Mouse (Mus musculus): ENCODE data around the gene Brca2. TPM values are rescaled to one million over a fixed set of nuclear protein-coding genes. Genes with fewer than 3 reads are reported as not detected.

Brca2 gene
- polyA plus RNA-seq, 1 experiment from 2014 or later = 21.3 TPM

DNA sequence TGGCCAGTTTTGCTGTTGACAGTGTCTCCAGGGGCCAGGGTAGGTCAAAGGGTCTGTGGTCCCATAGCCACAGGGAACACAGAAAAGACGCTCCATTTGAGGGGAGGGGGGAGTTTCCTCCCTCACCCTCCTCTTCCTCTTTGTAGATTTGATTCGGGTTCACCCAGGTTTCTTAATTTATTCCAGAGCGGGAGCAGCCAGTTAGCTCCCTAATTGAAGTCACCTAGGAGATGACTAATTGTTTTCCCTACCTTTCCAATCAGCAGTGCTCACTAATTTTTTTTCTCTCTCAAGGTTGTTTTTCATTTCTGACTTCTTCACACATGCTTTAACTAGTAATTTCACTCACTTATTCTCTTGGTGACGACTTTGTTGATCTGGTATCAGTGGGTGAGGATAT is 4.4 kb upstream of the Brca2 start, which contains the start of gene Zar1l:
Gene Zar1l, minus strand, starts transcription at position 101 of the 400 bp plus-strand sequence.
- peaks cover 5% of the 10 kb centered on the region for H3K4me1 ChIP-seq (replicated peaks)
- DNase-seq (no peak), ATAC-seq (ENCODE audit: low read depth) (no peak)
- H3K36me3 ChIP-seq = no peaks in the 10 kb centered on the region
- no peak within 1 kb of the TSS for H3K9ac ChIP-seq
- no peak within 1 kb of the TSS for H3K4me3 ChIP-seq (replicated peaks)
- 54% methylated on average over 4 of the region's 4 CpGs for WGBS (ENCODE audit: insufficient replicate concordance)
- H3K9me3 ChIP-seq (replicated peaks) = no peaks in the 10 kb centered on the region
- no peak within 1 kb of the TSS for H3K27ac ChIP-seq
- H3K4me2 ChIP-seq = no peak within 1 kb of the TSS
- H3K27me3 ChIP-seq = peaks cover 9% of the 10 kb centered on the region; the same call in 1 of the 2 replicates

DNA sequence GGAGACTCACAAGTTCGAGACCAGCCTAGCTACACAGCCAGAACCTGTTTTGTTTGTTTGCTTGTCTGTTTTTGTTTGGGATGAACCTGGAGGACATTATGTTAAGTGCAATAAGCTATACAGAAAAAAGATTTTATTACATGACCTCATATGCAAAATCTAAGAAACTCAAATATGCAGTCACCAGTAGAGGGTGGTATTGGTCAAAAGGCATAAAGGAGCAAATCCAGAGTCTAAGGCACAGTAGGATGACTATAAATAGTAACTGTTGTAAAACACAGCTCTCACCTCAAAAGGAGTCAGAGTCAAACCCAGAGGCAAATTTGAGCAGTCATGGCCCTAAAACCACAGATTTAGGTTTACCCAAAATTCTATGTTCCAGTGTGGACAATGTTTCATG is 2.9 kb upstream of the Brca2 start:
- DNase-seq = no peak
- ATAC-seq (ENCODE audit: low read depth) = no peak
- no peak overlapping the region for H3K27ac ChIP-seq
- H3K27me3 ChIP-seq = peaks cover 9% of the 10 kb centered on the region; the same call in 1 of the 2 replicates
- H3K4me1 ChIP-seq (replicated peaks) = peaks cover 18% of the 10 kb centered on the region
- no peaks in the 10 kb centered on the region for H3K9me3 ChIP-seq (replicated peaks)
- H3K4me3 ChIP-seq (replicated peaks) = no peak overlapping the region
- 80% methylated on average over 1 of the region's 1 CpGs for WGBS (ENCODE audit: insufficient replicate concordance)
- no peaks in the 10 kb centered on the region; the same call in 1 of the 2 replicates for H3K36me3 ChIP-seq
- no peak overlapping the region for H3K4me2 ChIP-seq
- no peak overlapping the region for H3K9ac ChIP-seq

DNA sequence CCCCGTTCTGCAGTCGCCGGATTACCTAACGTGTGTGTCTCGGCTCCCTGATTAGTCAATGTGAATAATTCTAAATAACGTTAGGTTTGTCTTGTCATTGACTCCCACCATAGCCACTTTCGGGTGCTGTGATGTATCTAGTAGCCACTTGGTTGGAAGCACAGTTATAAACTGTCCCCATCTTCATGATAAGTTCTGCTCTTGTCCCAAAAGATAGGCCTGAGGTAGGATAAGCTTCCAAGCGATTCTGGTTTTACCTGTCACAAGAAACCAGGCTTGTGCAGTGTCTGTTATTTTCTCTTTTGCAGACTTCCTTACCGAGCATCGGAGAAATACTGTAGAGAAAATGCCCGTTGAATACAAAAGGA is 421 bp downstream of the Brca2 start:
- H3K27me3 ChIP-seq = 0 out of 2 replicates have a peak, but pooled peaks cover 2% of the 10 kb centered on the region
- 5% methylated on average over 11 of the region's 11 CpGs for WGBS (ENCODE audit: insufficient replicate concordance)
- peaks cover 36% of the 10 kb centered on the region for H3K4me1 ChIP-seq (replicated peaks)
- H3K4me2 ChIP-seq = peak overlapping the region; percentile 77
- ATAC-seq (ENCODE audit: low read depth) (peak; percentile 71), DNase-seq (no peak)
- H3K9me3 ChIP-seq (replicated peaks) = no peaks in the 10 kb centered on the region
- H3K36me3 ChIP-seq = peaks cover 11% of the 10 kb centered on the region
- H3K9ac ChIP-seq = peak overlapping the region; percentile 94
- H3K27ac ChIP-seq = peak overlapping the region; percentile 84
- H3K4me3 ChIP-seq (replicated peaks) = peak overlapping the region; percentile 86

DNA sequence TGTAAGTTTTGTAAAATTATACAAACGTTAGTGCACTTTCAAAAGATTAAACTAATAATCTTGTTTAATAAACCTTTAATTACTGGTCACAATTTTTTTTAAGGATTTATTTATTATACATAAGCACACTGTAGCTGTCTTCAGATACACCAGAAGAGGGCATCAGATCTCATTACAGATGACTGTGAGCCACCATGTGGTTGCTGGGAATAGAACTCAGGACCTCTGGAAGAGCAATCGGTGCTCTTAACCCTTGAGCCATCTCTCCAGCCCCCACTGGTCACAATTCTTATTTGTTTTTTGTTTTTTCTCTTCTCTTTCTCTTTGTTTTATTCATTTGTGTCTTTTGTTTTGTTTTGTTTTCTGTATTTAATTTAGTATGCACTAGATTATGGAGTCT is 2.8 kb downstream of the Brca2 start:
- no peak for DNase-seq
- Histone ChIP-seq H3K4me3 (replicated peaks) (no peak overlapping the region), H3K9me3 (replicated peaks) (no peaks in the 10 kb centered on the region), H3K4me1 (replicated peaks) (peaks cover 51% of the 10 kb centered on the region), H3K27ac (no peak overlapping the region), H3K36me3 (peaks cover 20% of the 10 kb centered on the region), H3K9ac (no peak overlapping the region), H3K4me2 (no peak overlapping the region), H3K27me3 (no peaks in the 10 kb centered on the region)
- WGBS (ENCODE audit: insufficient replicate concordance) = 75% methylated on average over 2 of the region's 2 CpGs
- ATAC-seq (ENCODE audit: low read depth) = no peak

DNA sequence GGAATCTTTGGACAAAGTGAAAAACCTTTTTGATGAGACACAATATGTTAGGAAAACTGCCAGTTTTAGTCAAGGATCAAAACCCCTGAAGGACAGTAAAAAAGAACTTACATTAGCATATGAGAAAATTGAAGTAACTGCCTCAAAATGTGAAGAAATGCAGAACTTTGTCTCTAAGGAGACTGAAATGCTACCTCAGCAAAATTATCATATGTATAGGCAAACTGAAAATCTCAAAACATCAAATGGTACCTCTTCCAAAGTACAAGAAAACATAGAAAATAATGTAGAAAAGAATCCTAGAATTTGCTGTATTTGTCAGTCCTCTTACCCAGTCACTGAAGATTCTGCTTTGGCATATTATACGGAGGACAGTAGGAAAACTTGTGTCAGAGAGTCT is 18.9 kb downstream of the Brca2 start:
- no peak overlapping the region for H3K9ac ChIP-seq
- ATAC-seq (ENCODE audit: low read depth) (no peak), DNase-seq (no peak)
- no peak overlapping the region for H3K27ac ChIP-seq
- no peaks in the 10 kb centered on the region for H3K27me3 ChIP-seq
- no peaks in the 10 kb centered on the region for H3K4me1 ChIP-seq (replicated peaks)
- peaks cover 13% of the 10 kb centered on the region for H3K9me3 ChIP-seq (replicated peaks)
- 87% methylated on average over 1 of the region's 1 CpGs for WGBS (ENCODE audit: insufficient replicate concordance)
- no peak overlapping the region for H3K4me2 ChIP-seq
- no peak overlapping the region for H3K4me3 ChIP-seq (replicated peaks)
- H3K36me3 ChIP-seq = peaks cover 40% of the 10 kb centered on the region

DNA sequence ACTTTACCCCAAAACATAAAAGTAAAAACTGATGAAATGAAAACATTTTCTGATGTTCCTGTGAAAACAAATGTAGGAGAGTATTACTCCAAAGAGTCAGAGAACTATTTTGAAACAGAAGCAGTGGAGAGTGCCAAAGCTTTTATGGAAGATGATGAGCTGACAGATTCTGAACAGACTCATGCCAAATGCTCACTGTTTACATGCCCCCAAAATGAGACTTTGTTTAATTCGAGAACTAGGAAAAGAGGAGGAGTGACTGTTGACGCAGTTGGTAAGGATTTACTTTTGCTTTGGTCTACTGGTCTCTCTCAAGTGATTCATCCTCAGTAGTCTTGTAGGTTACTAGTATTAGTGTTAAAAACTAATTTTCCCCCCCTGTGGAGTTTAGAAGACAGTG is 20.8 kb downstream of the Brca2 start:
- no peak for DNase-seq
- peaks cover 13% of the 10 kb centered on the region for H3K9me3 ChIP-seq (replicated peaks)
- 93% methylated on average over 2 of the region's 2 CpGs for WGBS (ENCODE audit: insufficient replicate concordance)

DNA sequence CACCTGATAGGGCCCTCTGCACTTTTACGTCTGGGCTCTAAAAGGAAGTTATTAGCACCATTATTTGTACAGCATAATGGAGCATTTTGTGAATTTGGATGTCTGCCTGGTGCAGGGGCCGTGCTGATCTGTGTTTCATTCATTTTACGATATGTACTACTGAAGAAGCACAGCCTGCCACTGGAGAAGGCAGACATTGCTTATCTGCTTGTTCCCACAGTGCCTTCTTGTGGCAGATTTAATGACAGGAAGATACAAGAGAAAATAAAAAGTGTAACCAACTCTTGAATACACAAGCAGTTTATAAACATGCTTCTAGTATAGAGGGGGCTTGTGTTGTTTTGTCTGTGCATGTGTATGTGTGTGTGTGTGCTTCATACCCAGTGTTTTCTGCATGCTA is 29.2 kb downstream of the Brca2 start:
- no peaks in the 10 kb centered on the region for H3K27me3 ChIP-seq
- H3K36me3 ChIP-seq = peaks cover 68% of the 10 kb centered on the region
- no peaks in the 10 kb centered on the region for H3K9me3 ChIP-seq (replicated peaks)
- ATAC-seq (ENCODE audit: low read depth) (no peak), DNase-seq (no peak)
- H3K4me2 ChIP-seq = no peak overlapping the region
- no peak overlapping the region for H3K9ac ChIP-seq
- WGBS (ENCODE audit: insufficient replicate concordance) = 79% methylated on average over 3 of the region's 3 CpGs
- H3K27ac ChIP-seq = no peak overlapping the region
- H3K4me1 ChIP-seq (replicated peaks) = no peaks in the 10 kb centered on the region
- no peak overlapping the region for H3K4me3 ChIP-seq (replicated peaks)

More for the DNA sequence above, 20.8 kb downstream of the Brca2 start:
- Histone ChIP-seq H3K36me3 (peaks cover 24% of the 10 kb centered on the region), H3K4me2 (no peak overlapping the region), H3K9ac (no peak overlapping the region), H3K4me1 (replicated peaks) (no peaks in the 10 kb centered on the region), H3K27ac (no peak overlapping the region), H3K27me3 (no peaks in the 10 kb centered on the region), H3K4me3 (replicated peaks) (no peak overlapping the region)
- no peak for ATAC-seq (ENCODE audit: low read depth)

DNA sequence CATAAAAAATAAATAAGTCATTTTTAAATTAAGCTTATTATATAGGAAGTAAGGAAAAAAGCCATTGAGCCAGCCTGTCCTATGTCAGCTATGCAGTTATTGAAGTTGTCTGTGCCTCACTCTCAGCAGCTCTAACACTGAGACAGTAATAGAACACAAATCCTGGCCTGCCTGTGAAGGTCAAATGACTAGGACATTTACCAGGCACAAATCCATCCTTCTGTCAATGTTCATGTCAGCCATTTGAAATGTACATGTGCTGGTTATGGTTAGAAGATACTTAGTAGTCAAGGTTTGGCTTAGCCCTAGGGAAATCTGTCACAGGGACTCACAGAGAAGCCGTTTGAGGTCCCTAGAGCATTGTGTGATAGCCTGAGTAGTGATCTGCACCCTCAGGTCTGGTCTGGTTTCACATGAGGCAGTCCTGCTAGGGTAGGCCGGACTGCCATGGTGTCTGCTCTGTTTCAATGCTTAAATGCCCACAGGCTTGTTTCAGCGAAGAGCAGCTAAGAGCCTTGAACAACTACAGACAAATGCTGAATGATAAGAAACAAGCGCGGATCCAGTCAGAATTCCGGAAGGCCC is 37.2 kb downstream of the Brca2 start:
- DNase-seq = no peak
- Histone ChIP-seq H3K36me3 (peaks cover 91% of the 10 kb centered on the region), H3K4me3 (replicated peaks) (no peak overlapping the region), H3K9me3 (replicated peaks) (no peaks in the 10 kb centered on the region), H3K27ac (no peak overlapping the region), H3K27me3 (no peaks in the 10 kb centered on the region), H3K4me1 (replicated peaks) (peaks cover 6% of the 10 kb centered on the region), H3K4me2 (no peak overlapping the region), H3K9ac (no peak overlapping the region)
- no peak for ATAC-seq (ENCODE audit: low read depth)
- WGBS (ENCODE audit: insufficient replicate concordance) = 90% methylated on average over 6 of the region's 6 CpGs

DNA sequence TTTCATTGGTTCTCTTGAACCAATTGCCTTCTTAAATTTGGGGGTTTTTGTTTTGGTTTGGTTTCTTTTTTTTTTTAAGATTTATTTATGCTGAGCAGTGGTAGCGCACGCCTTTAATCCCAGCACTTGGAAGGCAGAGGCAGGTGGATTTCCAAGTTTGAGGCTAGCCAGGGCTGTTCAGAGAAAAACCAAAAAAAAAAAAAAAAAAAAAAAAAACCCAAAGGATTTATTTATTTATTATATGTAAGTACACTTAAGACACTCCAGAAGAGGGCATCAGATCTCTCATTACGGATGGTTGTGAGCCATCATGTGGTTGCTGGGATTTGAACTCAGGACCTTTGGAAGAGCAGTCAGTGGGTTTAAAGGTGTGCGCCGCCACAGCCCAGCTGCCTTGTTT is 38.4 kb downstream of the Brca2 start:
- 94% methylated on average over 5 of the region's 5 CpGs for WGBS (ENCODE audit: insufficient replicate concordance)
- Histone ChIP-seq H3K9ac (no peak overlapping the region), H3K27ac (no peak overlapping the region), H3K27me3 (no peaks in the 10 kb centered on the region), H3K4me3 (replicated peaks) (no peak overlapping the region), H3K4me1 (replicated peaks) (peaks cover 6% of the 10 kb centered on the region), H3K4me2 (no peak overlapping the region), H3K36me3 (peaks cover 88% of the 10 kb centered on the region), H3K9me3 (replicated peaks) (no peaks in the 10 kb centered on the region)
- ATAC-seq (ENCODE audit: low read depth) = no peak
- no peak for DNase-seq

DNA sequence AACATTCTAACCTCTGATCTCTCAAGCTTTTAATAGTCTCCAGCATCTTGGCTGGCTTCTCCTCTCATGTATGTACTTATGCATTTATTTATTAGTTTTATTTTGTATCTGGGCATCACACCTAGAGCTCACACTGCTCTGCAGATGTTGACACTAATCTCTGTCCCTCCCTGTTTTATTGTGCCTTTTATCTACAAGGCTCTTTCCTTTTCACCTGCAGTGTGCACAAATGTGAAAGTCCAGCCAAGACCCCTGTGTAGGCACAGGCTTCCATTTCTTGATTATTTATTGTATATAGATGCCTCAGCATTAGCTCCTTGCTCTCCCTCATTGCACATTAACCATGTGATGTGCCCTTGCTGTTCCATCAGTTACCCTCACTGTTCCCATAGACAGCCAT is 38.9 kb downstream of the Brca2 start:
- peak overlapping the region; percentile 15; the same call in 1 of the 2 replicates for H3K27ac ChIP-seq
- H3K4me3 ChIP-seq (replicated peaks) = no peak overlapping the region
- ATAC-seq (ENCODE audit: low read depth) = no peak
- no peak overlapping the region for H3K4me2 ChIP-seq
- no peaks in the 10 kb centered on the region for H3K9me3 ChIP-seq (replicated peaks)
- DNase-seq = no peak
- H3K9ac ChIP-seq = no peak overlapping the region
- peaks cover 6% of the 10 kb centered on the region for H3K4me1 ChIP-seq (replicated peaks)
- peaks cover 92% of the 10 kb centered on the region for H3K36me3 ChIP-seq
- H3K27me3 ChIP-seq = no peaks in the 10 kb centered on the region

DNA sequence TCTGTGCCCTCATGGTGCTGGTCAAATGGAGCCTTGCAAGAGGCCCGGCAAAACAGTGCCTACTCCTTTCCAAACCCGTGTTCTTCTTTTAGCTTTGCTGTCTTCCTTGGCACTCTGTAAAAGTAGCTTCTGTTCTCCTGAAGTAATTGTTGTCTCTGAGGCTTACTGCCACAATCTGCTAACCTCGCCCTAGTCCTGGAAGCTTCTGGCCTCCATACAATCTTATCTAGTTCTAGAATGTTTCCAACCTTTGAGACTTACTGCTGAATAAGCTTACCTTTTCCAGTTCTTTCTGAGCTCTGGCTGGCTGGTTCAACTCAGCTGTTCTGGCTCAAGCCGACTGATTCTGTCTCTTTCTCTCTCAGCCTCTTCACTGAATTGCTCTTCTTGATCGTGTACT is 39.4 kb downstream of the Brca2 start:
- Histone ChIP-seq H3K9me3 (replicated peaks) (no peaks in the 10 kb centered on the region), H3K27me3 (no peaks in the 10 kb centered on the region), H3K36me3 (peaks cover 94% of the 10 kb centered on the region), H3K4me3 (replicated peaks) (no peak overlapping the region), H3K4me2 (no peak overlapping the region), H3K4me1 (replicated peaks) (peaks cover 6% of the 10 kb centered on the region), H3K9ac (no peak overlapping the region), H3K27ac (peak overlapping the region; percentile 15; the same call in 1 of the 2 replicates)
- ATAC-seq (ENCODE audit: low read depth) = no peak
- 68% methylated on average over 5 of the region's 5 CpGs for WGBS (ENCODE audit: insufficient replicate concordance)
- no peak for DNase-seq

DNA sequence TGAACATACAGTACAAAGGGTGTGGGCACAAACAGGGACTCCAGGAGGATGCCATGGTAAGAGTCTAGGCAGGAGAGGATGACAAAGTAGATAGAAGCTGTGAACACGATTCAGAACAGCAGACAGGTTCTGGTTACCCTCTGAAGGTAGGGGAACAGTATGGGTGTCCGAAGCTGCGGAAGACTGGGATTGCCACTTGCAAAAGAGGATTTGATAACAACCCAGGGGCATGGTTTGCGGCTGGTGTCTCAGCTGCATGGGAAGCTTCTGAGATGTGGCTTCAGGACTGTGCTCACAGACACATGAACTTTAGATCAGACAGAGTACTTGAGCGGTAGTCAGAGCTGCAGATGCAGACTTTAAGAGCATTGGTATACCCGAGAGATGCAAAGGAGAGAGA is 42.0 kb downstream of the Brca2 start:
- H3K27me3 ChIP-seq = no peaks in the 10 kb centered on the region
- ATAC-seq (ENCODE audit: low read depth) = no peak
- H3K9me3 ChIP-seq (replicated peaks) = no peaks in the 10 kb centered on the region
- no peak overlapping the region for H3K4me3 ChIP-seq (replicated peaks)
- H3K36me3 ChIP-seq = peaks cover 89% of the 10 kb centered on the region
- 84% methylated on average over 6 of the region's 6 CpGs for WGBS (ENCODE audit: insufficient replicate concordance)
- no peak overlapping the region for H3K9ac ChIP-seq
- H3K27ac ChIP-seq = no peak overlapping the region
- peaks cover 6% of the 10 kb centered on the region for H3K4me1 ChIP-seq (replicated peaks)
- no peak for DNase-seq
- H3K4me2 ChIP-seq = no peak overlapping the region

Measured in liver, embryonic 13.5 days (tissue).